Mouse (Mus musculus) forebrain, postnatal 0 days (tissue): ENCODE data around the gene Efs. TPM values are rescaled to one million over a fixed set of nuclear protein-coding genes. Genes with fewer than 3 reads are reported as not detected.

Source experiments
- ATAC-seq: fragments of 200-750 bp; cut with Nextera tagmentation; 2 replicates; pipeline ENCODE4 v1.8.0; 2017; ENCODE audit warnings: mild to moderate bottlenecking, moderate library complexity
- DNase-seq: peaks from one replicate; pipeline ENCODE4 v3.0.0-alpha.2; 2015
- H3K27ac ChIP-seq: fragments of 300-500 bp; sonication (generic); 2 replicates; pipeline ENCODE4 v1.5.1; 2014; ENCODE audit warnings: low read depth, mild to moderate bottlenecking, antibody characterized with exemption, low read length, moderate library complexity, mixed read lengths
- H3K27me3 ChIP-seq: fragments of 300-500 bp; sonication (generic); 2 replicates; pipeline ENCODE4 v1.6.1; 2014; ENCODE audit warnings: mild to moderate bottlenecking, low read length, mixed read lengths; ENCODE audit not compliant: insufficient read depth
- H3K36me3 ChIP-seq: fragments of 300-500 bp; sonication (generic); 2 replicates; pipeline ENCODE4 v1.6.1; 2014; ENCODE audit warnings: mild to moderate bottlenecking, moderate library complexity; ENCODE audit not compliant: insufficient read depth
- H3K4me1 ChIP-seq: fragments of 300-500 bp; sonication (generic); 2 replicates; pipeline ENCODE4 v1.6.1; 2014; ENCODE audit warnings: antibody characterized with exemption; ENCODE audit not compliant: insufficient read depth
- H3K4me2 ChIP-seq: fragments of 300-500 bp; sonication (generic); 2 replicates; pipeline ENCODE4 v1.6.1; 2014; ENCODE audit warnings: low read depth, mild to moderate bottlenecking, moderate library complexity
- H3K4me3 ChIP-seq: fragments of 300-500 bp; sonication (generic); 2 replicates; pipeline ENCODE4 v1.5.1; 2014; ENCODE audit warnings: low read depth, low read length, mixed read lengths
- H3K9ac ChIP-seq: fragments of 300-500 bp; sonication (generic); 2 replicates; pipeline ENCODE4 v1.6.1; 2014; ENCODE audit warnings: mild to moderate bottlenecking
- H3K9me3 ChIP-seq: fragments of 300-500 bp; sonication (generic); 2 replicates; pipeline ENCODE4 v1.6.1; 2016; ENCODE audit warnings: low read length
- CTCF ChIP-seq: sonication (generic); IDR thresholded peaks from 2 replicates; pipeline ENCODE4 v1.5.1; 2016; ENCODE audit warnings: antibody characterized with exemption, control low read depth, low read depth
- WGBS: fragments of 180-500 bp; shearing (Covaris S2); extraction: QIAGEN DNeasy Blood & Tissue Kit; methylation state at CpG from one replicate; pipeline ENCODE4 v1.1.7; 2014; 5-methylcytosine and 5-hydroxymethylcytosine counted together
- polyA plus RNA-seq: library from polyadenylated mRNA; unstranded; fragments of >200 nt; fragmentation: Nextera tagmentation; extraction: Ambion mirVana; gene quantifications from 2 replicates; pipeline ENCODE4 v1.2.1, GENCODE M21; 2015
- total RNA-seq: library from RNA; depleted of rRNA; stranded (reverse); fragments of >200 nt; gene quantifications from 2 replicates; pipeline ENCODE4 v1.2.3, GENCODE M21; 2014

Efs gene
- total and polyA plus RNA-seq, 2 experiments from 2014 or later = 13.4 to 29.8 TPM

DNA sequence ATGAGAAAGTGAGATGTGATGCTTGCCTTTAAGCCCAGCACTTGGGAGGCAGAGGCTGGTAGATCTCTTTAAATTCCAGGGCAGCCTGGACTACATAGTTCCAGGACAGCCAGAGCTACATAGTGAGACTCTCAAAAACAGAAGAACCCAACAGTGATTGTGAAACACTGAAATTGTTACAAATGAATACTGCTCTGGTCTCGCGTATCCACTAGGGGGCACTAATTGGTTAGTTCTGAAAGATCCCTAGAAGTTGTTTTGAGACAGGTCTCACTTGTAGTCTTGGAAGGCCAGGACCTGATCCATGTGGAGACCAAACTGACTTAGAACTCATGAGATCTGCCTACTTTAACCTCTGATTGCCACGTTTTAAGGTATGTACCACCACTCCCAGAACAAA is 25.5 kb downstream of the Efs start:
- Histone ChIP-seq H3K4me3 (no peak overlapping the region), H3K9me3 (no peaks in the 10 kb centered on the region), H3K4me1 (no peaks in the 10 kb centered on the region), H3K27me3 (no peaks in the 10 kb centered on the region), H3K36me3 (peaks cover 43% of the 10 kb centered on the region), H3K27ac (peak overlapping the region; percentile 15; the same call in 1 of the 2 replicates), H3K9ac (no peak overlapping the region), H3K4me2 (no peak overlapping the region)
- DNase-seq (peak; percentile 90), ATAC-seq (peak; percentile 82)
- TF ChIP-seq CTCF = peak; percentile 89
- WGBS = 1% methylated on average over 3 of the region's 3 CpGs

DNA sequence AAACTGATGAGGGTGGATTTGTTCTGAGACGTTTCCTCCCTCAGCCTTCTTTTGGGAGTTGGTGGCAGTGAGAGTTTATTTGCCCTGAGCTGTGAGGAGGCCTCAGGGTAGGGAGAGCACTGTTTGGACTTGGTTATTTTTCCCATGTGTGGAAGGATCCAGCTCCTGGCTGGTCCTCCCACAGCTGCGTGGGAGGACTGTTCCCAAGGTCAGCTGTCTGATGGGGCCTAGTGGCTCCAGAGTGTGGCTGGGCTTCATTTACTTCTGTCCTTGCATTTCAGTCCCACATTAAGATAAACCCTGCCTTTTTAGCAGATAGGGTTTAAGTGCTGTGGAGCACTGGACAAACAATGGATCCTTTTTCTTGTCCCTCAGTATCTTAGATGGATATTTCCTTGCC is 28.5 kb downstream of the Efs start:
- WGBS = 71% methylated on average over 2 of the region's 2 CpGs
- TF ChIP-seq CTCF = no peak
- no peak overlapping the region for H3K9ac ChIP-seq
- no peak for DNase-seq
- no peak overlapping the region for H3K4me3 ChIP-seq
- peaks cover 34% of the 10 kb centered on the region for H3K36me3 ChIP-seq
- no peak overlapping the region for H3K4me2 ChIP-seq
- ATAC-seq = no peak
- no peaks in the 10 kb centered on the region for H3K4me1 ChIP-seq
- H3K27me3 ChIP-seq = no peaks in the 10 kb centered on the region
- H3K9me3 ChIP-seq = no peaks in the 10 kb centered on the region
- no peak overlapping the region for H3K27ac ChIP-seq

DNA sequence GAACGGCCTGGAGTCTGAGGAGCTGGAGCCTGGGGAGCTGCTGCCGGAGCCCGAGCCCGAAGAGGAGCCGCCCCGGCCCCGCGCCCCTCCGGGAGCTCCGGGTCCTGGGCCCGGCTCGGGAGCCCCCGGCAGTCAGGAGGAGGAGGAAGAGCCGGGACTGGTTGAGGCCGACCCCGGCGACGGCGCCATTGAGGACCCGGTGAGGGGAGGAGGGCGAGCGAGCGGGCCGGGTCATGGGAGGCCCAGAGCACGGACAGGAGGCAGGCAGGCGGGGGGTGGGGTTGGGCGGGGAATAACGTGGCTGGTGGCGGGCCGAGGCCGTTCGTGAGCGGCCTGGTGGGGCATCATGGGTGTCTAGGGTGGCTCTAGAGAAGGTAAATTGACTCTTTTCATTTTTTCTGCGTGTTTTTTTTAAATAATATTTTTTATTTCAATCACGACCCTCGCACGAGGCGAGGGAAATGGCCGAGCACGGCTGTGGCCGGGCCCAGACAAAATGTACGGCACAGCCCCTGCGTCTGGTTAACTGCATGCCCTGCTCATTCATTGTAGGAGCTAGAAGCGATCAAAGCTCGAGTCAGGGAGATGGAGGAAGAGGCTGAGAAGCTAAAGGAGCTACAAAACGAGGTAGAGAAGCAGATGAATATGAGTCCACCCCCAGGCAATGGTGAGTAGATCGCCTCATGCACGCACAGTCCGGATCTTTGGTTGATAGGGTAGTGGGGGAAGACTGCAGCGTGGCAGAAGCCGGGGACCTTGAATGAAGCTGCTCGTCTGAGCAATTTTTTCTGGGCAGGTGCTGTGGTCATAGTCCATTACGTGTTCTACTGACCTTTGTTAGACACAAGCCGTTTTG is 31.4 kb downstream of the Efs start:
- Histone ChIP-seq H3K36me3 (peaks cover 34% of the 10 kb centered on the region), H3K27ac (peak overlapping the region; percentile 98), H3K4me3 (peak overlapping the region; percentile 98), H3K9me3 (no peaks in the 10 kb centered on the region), H3K27me3 (no peaks in the 10 kb centered on the region), H3K4me2 (peak overlapping the region; percentile 62), H3K4me1 (no peaks in the 10 kb centered on the region), H3K9ac (peak overlapping the region; percentile 99)
- DNase-seq = peak; percentile 72
- under 1% methylated on average over 54 of the region's 54 CpGs for WGBS
- ATAC-seq = peak; percentile 30
- TF ChIP-seq CTCF = no peak

DNA sequence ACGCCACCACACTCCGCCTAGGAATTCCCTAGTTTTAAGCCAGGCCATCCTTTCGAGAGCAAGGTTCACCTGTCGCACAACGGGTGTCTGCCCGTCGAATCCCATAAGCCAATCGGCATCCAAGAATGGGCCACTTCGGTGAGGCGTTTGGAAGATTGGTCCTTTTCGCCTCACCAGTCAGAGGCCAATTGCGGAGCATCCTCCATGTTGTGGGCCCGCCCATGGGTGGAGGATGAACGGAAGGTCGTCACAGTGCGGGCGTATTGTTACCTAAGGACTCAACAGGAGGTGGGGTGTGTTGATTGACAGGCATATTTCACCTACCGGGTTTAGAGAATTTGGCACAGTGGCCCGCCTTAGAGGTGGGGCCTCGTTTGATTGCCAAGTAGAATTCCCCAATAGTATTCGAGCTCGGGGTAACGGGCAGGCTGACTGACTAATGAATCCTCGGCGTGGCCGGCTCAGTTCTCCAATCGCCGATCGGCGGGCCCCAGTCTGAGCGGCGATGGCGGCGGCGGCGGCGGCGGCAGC is 32.2 kb downstream of the Efs start:
- peaks cover 29% of the 10 kb centered on the region for H3K36me3 ChIP-seq
- H3K9ac ChIP-seq = peak overlapping the region; percentile 99
- no peaks in the 10 kb centered on the region for H3K4me1 ChIP-seq
- peak overlapping the region; percentile 98 for H3K4me3 ChIP-seq
- no peak; the same call in 1 of the 2 replicates for TF ChIP-seq CTCF
- H3K9me3 ChIP-seq = no peaks in the 10 kb centered on the region
- under 1% methylated on average over 38 of the region's 38 CpGs for WGBS
- no peaks in the 10 kb centered on the region for H3K27me3 ChIP-seq
- ATAC-seq = peak; percentile 97
- peak overlapping the region; percentile 62 for H3K4me2 ChIP-seq
- peak; percentile 99 for DNase-seq
- peak overlapping the region; percentile 98 for H3K27ac ChIP-seq

DNA sequence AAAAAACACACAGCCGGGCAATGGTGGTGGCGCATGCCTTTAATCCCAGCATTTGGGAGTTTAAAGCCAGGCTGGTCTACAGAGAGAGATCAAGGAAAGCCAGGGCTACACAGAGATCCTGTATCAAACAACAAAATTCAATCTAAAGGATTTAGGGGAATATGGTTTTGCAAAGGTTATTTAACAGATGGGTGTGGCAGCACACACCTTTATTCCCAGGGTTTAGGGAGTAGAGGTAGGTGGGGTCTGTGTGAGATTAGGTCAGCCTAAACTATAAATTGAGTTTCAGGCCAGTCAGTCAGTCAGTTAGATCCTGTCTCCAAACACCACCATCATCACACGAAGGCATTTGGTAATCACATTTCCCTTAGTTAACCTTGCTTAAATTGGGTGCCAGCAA is 33.7 kb downstream of the Efs start, which contains the start of gene Pabpn1:
Gene Pabpn1, plus strand, starts transcription at position 301 of the 400 bp plus-strand sequence.
- H3K27me3 ChIP-seq = no peaks in the 10 kb centered on the region
- no peaks in the 10 kb centered on the region for H3K4me1 ChIP-seq
- 93% methylated on average over 3 of the region's 3 CpGs for WGBS
- 0 out of 2 replicates have a peak within 1 kb of the TSS, but pooled peaks have one; percentile 22 for H3K9ac ChIP-seq
- TF ChIP-seq CTCF = no peak
- peaks cover 21% of the 10 kb centered on the region for H3K36me3 ChIP-seq
- DNase-seq = no peak
- peak within 1 kb of the TSS; percentile 66 for H3K27ac ChIP-seq
- ATAC-seq = no peak
- peak within 1 kb of the TSS; percentile 98 for H3K4me3 ChIP-seq
- peak within 1 kb of the TSS; percentile 46 for H3K4me2 ChIP-seq
- no peaks in the 10 kb centered on the region for H3K9me3 ChIP-seq

DNA sequence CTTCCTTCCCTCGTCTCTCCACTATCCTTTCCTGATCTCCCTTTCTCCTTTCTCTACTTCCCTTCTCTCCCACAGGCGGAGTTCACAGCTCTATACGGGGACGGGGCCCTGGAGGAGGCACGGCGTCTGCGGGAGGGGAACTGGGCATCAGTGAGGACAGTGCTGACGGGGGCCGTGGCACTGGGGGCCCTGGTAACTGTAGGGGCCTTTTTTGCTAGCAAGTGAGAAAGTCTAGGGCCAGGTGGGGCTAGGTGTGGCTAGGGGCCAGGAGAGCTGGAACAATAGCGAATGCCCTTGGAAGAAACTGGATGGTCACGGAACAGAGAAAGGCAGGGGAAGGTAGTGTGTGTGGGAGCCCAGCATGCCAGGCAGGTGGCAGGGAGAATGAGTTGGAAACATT is 40.6 kb downstream of the Efs start:
- no peak overlapping the region for H3K4me3 ChIP-seq
- no peak for TF ChIP-seq CTCF
- no peak overlapping the region for H3K27ac ChIP-seq
- H3K27me3 ChIP-seq = no peaks in the 10 kb centered on the region
- H3K36me3 ChIP-seq = peaks cover 17% of the 10 kb centered on the region
- WGBS = 96% methylated on average over 11 of the region's 11 CpGs
- H3K4me1 ChIP-seq = peaks cover 15% of the 10 kb centered on the region; the same call in 1 of the 2 replicates
- H3K4me2 ChIP-seq = no peak overlapping the region
- no peak overlapping the region for H3K9ac ChIP-seq
- H3K9me3 ChIP-seq = no peaks in the 10 kb centered on the region
- no peak for ATAC-seq
- DNase-seq = no peak

DNA sequence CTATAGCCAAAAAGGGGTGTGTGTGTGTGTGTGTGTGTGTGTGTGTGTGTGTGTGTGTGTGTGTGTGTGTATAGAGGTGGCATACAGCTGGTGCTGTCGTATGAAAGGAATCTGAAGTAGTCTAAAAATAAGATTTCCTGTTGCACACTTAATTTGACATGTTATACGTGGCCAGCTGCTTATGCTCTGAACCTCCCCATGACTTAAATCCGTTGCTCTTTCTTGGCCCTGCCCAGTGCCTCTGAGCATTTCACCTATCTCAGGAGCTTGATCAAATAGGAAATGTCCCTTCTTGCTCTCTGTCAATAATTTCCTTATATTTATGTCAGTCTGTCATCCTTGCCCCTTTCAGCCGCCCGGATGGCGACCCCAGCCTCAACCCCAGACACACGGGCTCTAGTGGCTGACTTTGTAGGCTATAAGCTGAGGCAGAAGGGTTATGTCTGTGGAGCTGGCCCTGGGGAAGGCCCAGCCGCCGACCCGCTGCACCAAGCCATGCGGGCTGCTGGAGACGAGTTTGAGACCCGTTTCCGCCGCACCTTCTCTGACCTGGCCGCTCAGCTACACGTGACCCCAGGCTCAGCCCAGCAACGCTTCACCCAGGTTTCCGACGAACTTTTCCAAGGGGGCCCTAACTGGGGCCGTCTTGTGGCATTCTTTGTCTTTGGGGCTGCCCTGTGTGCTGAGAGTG is 41.8 kb downstream of the Efs start:
- ATAC-seq = no peak
- DNase-seq = no peak
- WGBS = 37% methylated on average over 21 of the region's 21 CpGs

More for the DNA sequence above, 41.8 kb downstream of the Efs start:
- H3K27me3 ChIP-seq = no peaks in the 10 kb centered on the region
- peak overlapping the region; percentile 77 for H3K4me3 ChIP-seq
- no peaks in the 10 kb centered on the region for H3K9me3 ChIP-seq
- H3K9ac ChIP-seq = peak overlapping the region; percentile 83
- peak overlapping the region; percentile 80 for H3K4me2 ChIP-seq
- peaks cover 17% of the 10 kb centered on the region for H3K36me3 ChIP-seq
- TF ChIP-seq CTCF = no peak
- H3K4me1 ChIP-seq = peaks cover 15% of the 10 kb centered on the region; the same call in 1 of the 2 replicates
- H3K27ac ChIP-seq = peak overlapping the region; percentile 89
